ENCODE assay signal across 17 mouse cellular contexts in genomic region chr9:102929776-102930175, GRCm38 (mm10). TPM values are rescaled to one million over a fixed set of nuclear protein-coding genes. Genes with fewer than 3 reads are reported as not detected.
DNase-seq lines count a peak whose midpoint lies in the region; ATAC-seq and TF ChIP-seq lines count a peak whose summit lies in the region.
"Had no signal": no experiment of that assay in that cellular context is flagged by ENCODE, and none has a peak within 500 bp of the region (broad histone marks: within the 10 kb centered on the region; RNA-seq: fewer than 3 reads in every experiment).

No protein-coding gene starts in this region.

- no peaks in the 10 kb centered on the region for H3K4me1 ChIP-seq in midbrain, postnatal 0 days (ENCODE audit: insufficient read depth, low read length)
- H3K4me1 ChIP-seq in midbrain, embryonic 10.5 days: peaks cover 9% of the 10 kb centered on the region; the same call in 1 of the 2 replicates
- H3K4me1 ChIP-seq in hindbrain, embryonic 10.5 days (replicated peaks): peaks cover 11% of the 10 kb centered on the region
- H3K4me1 ChIP-seq in limb, embryonic 10.5 days: 0 out of 2 replicates have a peak, but pooled peaks cover 3% of the 10 kb centered on the region
- H3K4me1 ChIP-seq in cerebellum, adult 2 months (ENCODE audit: control insufficient read depth, insufficient read depth, low read length): no peaks in the 10 kb centered on the region

- no peak overlapping the region for H3K27ac ChIP-seq in midbrain, postnatal 0 days (ENCODE audit: low read depth, low read length)
- H3K27ac ChIP-seq in midbrain, embryonic 10.5 days (replicated peaks): no peak overlapping the region
- H3K27ac ChIP-seq in hindbrain, embryonic 10.5 days: peak overlapping the region; percentile 57
- no peak overlapping the region for H3K27ac ChIP-seq in limb, embryonic 10.5 days
- H3K27ac ChIP-seq in cerebellum, adult 2 months (ENCODE audit: insufficient read depth, low read length): no peak overlapping the region
- H3K27ac ChIP-seq: liver, embryonic 13.5 days; lung, embryonic 15.5 days had no signal

- no peaks in the 10 kb centered on the region for H3K27me3 ChIP-seq in midbrain, postnatal 0 days (ENCODE audit: insufficient read depth, low read length)
- H3K27me3 ChIP-seq in midbrain, embryonic 10.5 days (ENCODE audit: low read depth, poor library complexity, severe bottlenecking): no peaks in the 10 kb centered on the region
- H3K27me3 ChIP-seq in hindbrain, embryonic 10.5 days (ENCODE audit: insufficient read depth, poor library complexity, severe bottlenecking): no peaks in the 10 kb centered on the region
- no peaks in the 10 kb centered on the region for H3K27me3 ChIP-seq in limb, embryonic 10.5 days (ENCODE audit: low read depth, poor library complexity, severe bottlenecking)
- H3K27me3 ChIP-seq in cerebellum, adult 2 months (ENCODE audit: control insufficient read depth, insufficient read depth, low read length): no peaks in the 10 kb centered on the region; the same call in 1 of the 2 replicates
- H3K27me3 ChIP-seq: liver, embryonic 13.5 days; lung, embryonic 15.5 days had no signal

- no peak for ATAC-seq in midbrain, postnatal 0 days (ENCODE audit: low FRiP score)
- ATAC-seq: activated CD4-positive, CD25-positive, alpha-beta regulatory T cell, adult 4 months; inflammation-experienced regulatory T-cells, adult 6 months had no signal

- DNase-seq in midbrain, postnatal 0 days (ENCODE audit: low spot score): peak; percentile 40
- no peak for DNase-seq in midbrain, embryonic 10.5 days (ENCODE audit: low spot score)
- peak; percentile 37 for DNase-seq in hindbrain, embryonic 10.5 days (ENCODE audit: low spot score)
- DNase-seq in limb, embryonic 10.5 days (ENCODE audit: low spot score): peak; percentile 23
- no peak for DNase-seq in adipocyte (ENCODE audit: low spot score)
- no peak for DNase-seq in kidney, adult 18-20 months
- no peak for DNase-seq in cerebellum, adult 2 months
- DNase-seq: adrenal gland, postnatal 25 days; cerebellum, adult 9-11 months; gastrocnemius, postnatal 25 days; layer of hippocampus, postnatal 36 days; liver, embryonic 13.5 days; midbrain, embryonic 14.5 days had no signal

- H3K9ac ChIP-seq in midbrain, postnatal 0 days (replicated peaks; ENCODE audit: low read length, poor library complexity, severe bottlenecking): no peak overlapping the region
- H3K9ac ChIP-seq: liver, embryonic 13.5 days; lung, embryonic 15.5 days had no signal

- no peaks in the 10 kb centered on the region for H3K36me3 ChIP-seq in midbrain, postnatal 0 days (ENCODE audit: insufficient read depth, low read length)
- no peaks in the 10 kb centered on the region for H3K36me3 ChIP-seq in midbrain, embryonic 10.5 days
- H3K36me3 ChIP-seq in hindbrain, embryonic 10.5 days: no peaks in the 10 kb centered on the region
- H3K36me3 ChIP-seq in limb, embryonic 10.5 days: no peaks in the 10 kb centered on the region
- H3K36me3 ChIP-seq: liver, embryonic 13.5 days; lung, embryonic 15.5 days had no signal

- no peak overlapping the region for H3K4me3 ChIP-seq in midbrain, postnatal 0 days (ENCODE audit: low read depth, low read length)
- no peak overlapping the region for H3K4me3 ChIP-seq in midbrain, embryonic 10.5 days
- no peak overlapping the region for H3K4me3 ChIP-seq in hindbrain, embryonic 10.5 days
- H3K4me3 ChIP-seq in limb, embryonic 10.5 days: no peak overlapping the region
- no peak overlapping the region for H3K4me3 ChIP-seq in cerebellum, adult 2 months (replicated peaks; ENCODE audit: insufficient read depth, low read depth, low read length)
- H3K4me3 ChIP-seq: liver, embryonic 13.5 days; lung, embryonic 15.5 days had no signal

- no peak for TF ChIP-seq CTCF in midbrain, postnatal 0 days (IDR thresholded peaks at IDR 0.05)
- no peak for TF ChIP-seq CTCF in cerebellum, adult 2 months (IDR thresholded peaks at IDR 0.05; ENCODE audit: borderline replicate concordance, insufficient read depth, low read depth, low read length)

- H3K4me2 ChIP-seq in midbrain, postnatal 0 days (ENCODE audit: low read depth, low read length, poor library complexity, severe bottlenecking): no peak overlapping the region
- H3K4me2 ChIP-seq: liver, embryonic 13.5 days; lung, embryonic 15.5 days had no signal

- 63% methylated on average over 6 of the region's 6 CpGs for WGBS in midbrain, postnatal 0 days
- WGBS in midbrain, embryonic 10.5 days: 92% methylated on average over 6 of the region's 6 CpGs
- WGBS in hindbrain, embryonic 10.5 days: 68% methylated on average over 6 of the region's 6 CpGs
- 88% methylated on average over 6 of the region's 6 CpGs for WGBS in limb, embryonic 10.5 days
- WGBS in cerebellum, adult 2 months: 70% methylated on average over 6 of the region's 6 CpGs

- TF ChIP-seq POLR2A in cerebellum, adult 2 months (IDR thresholded peaks at IDR 0.05; ENCODE audit: borderline replicate concordance, insufficient read depth, low read length): no peak

- H3K9me3 ChIP-seq in midbrain, postnatal 0 days (ENCODE audit: low read length): no peaks in the 10 kb centered on the region
- no peaks in the 10 kb centered on the region for H3K9me3 ChIP-seq in midbrain, embryonic 10.5 days (replicated peaks)
- H3K9me3 ChIP-seq in hindbrain, embryonic 10.5 days: no peaks in the 10 kb centered on the region
- H3K9me3 ChIP-seq in limb, embryonic 10.5 days (replicated peaks): no peaks in the 10 kb centered on the region
- H3K9me3 ChIP-seq: liver, embryonic 13.5 days; lung, embryonic 15.5 days had no signal

RNA-seq across cellular contexts. Expression of gene Slco2a1, which starts 58.7 kb away (rescaled TPM):
- total RNA-seq in midbrain, postnatal 0 days (2014; rRNA removed): 9.3 and 9.9 TPM in 2 replicates
- 4.2 and 4.9 TPM in 2 replicates for polyA plus RNA-seq in midbrain, postnatal 0 days (2015; fragmentation: Nextera tagmentation; extraction: Ambion mirVana)
- 0.17 and 0.25 TPM in 2 replicates for polyA plus RNA-seq in midbrain, embryonic 10.5 days (2016; fragmentation: Nextera tagmentation; extraction: Ambion mirVana)
- polyA plus RNA-seq in hindbrain, embryonic 10.5 days (2016; fragmentation: Nextera tagmentation; extraction: Ambion mirVana): 0.44 and 0.45 TPM in 2 replicates
- polyA plus RNA-seq in limb, embryonic 10.5 days (2016; fragmentation: Nextera tagmentation; extraction: Ambion mirVana): 0.29 and 0.50 TPM in 2 replicates
- polyA plus RNA-seq in cerebellum, adult 2 months (2012; rRNA removed): 3.6 and 5.3 TPM in 2 replicates
- total RNA-seq: neutrophil, adult 5-6 weeks had no signal

Comparison
In these comparisons a context has a peak if more than half of its experiments do, and no peak if none do; other contexts are left out.
1. DNase-seq: peak in midbrain, postnatal 0 days (single experiment), hindbrain, embryonic 10.5 days (single experiment) and limb, embryonic 10.5 days (single experiment); none in midbrain, embryonic 10.5 days (single experiment), adipocyte (single experiment), kidney, adult 18-20 months (single experiment) and cerebellum, adult 2 months (0 of 2).